Mouse (Mus musculus): ENCODE data around the gene Gm17949.

GRCm38 (mm10) chr17:57062011-57062521 is 50.8 kb downstream of the Gm17949 start:
- TF ChIP-seq MYOG (IDR thresholded peaks at IDR 0.05; ENCODE audit: control insufficient read depth in 1 of 3, insufficient read depth in 1 of 3, insufficient read length in 2 of 3, low read depth in 2 of 3) = no peak
- TF ChIP-seq REST (IDR thresholded peaks at IDR 0.05; ENCODE audit: insufficient read depth, insufficient read length) = no peak
